Mouse (Mus musculus) heart, embryonic 12.5 days (tissue): ENCODE results near the gene Ncf2. TPM values are rescaled to one million over a fixed set of nuclear protein-coding genes. Genes with fewer than 3 reads are reported as not detected.
"Not testable (repeated sequence)": the region's sequence is repeated elsewhere in the genome, so short reads cannot be mapped to it uniquely, and the experiment has no call there.

Experiments
- ATAC-seq: fragments of 200-750 bp; cut with Nextera tagmentation; 2 replicates; pipeline ENCODE4 v1.8.0; 2017; ENCODE audit warnings: moderate TSS enrichment, moderate library complexity; ENCODE audit not compliant: insufficient number of reproducible peaks, low FRiP score
- H3K27ac ChIP-seq: fragments of 300-500 bp; sonication (generic); 2 replicates; pipeline ENCODE4 v1.5.1; 2016; ENCODE audit warnings: mild to moderate bottlenecking, moderate library complexity; ENCODE audit not compliant: poor library complexity, severe bottlenecking
- H3K27me3 ChIP-seq: fragments of 300-500 bp; sonication (generic); replicated peaks from 2 replicates; pipeline ENCODE4 v1.6.1; 2016; ENCODE audit warnings: mild to moderate bottlenecking, moderate library complexity
- H3K36me3 ChIP-seq: fragments of 300-500 bp; sonication (generic); 2 replicates; pipeline ENCODE4 v1.6.1; 2016; ENCODE audit warnings: mild to moderate bottlenecking, moderate library complexity
- H3K4me1 ChIP-seq: fragments of 300-500 bp; sonication (generic); replicated peaks from 2 replicates; pipeline ENCODE4 v1.6.1; 2016; ENCODE audit warnings: mild to moderate bottlenecking
- H3K4me2 ChIP-seq: fragments of 300-500 bp; sonication (generic); 2 replicates; pipeline ENCODE4 v1.6.1; 2016; ENCODE audit warnings: mild to moderate bottlenecking, moderate library complexity
- H3K4me3 ChIP-seq: fragments of 300-500 bp; sonication (generic); 2 replicates; pipeline ENCODE4 v1.5.1; 2016; ENCODE audit warnings: mild to moderate bottlenecking
- H3K9ac ChIP-seq: fragments of 300-500 bp; sonication (generic); 2 replicates; pipeline ENCODE4 v1.6.1; 2016; ENCODE audit warnings: mild to moderate bottlenecking, moderate library complexity
- H3K9me3 ChIP-seq: fragments of 300-500 bp; sonication (generic); replicated peaks from 2 replicates; pipeline ENCODE4 v1.6.1; 2016; ENCODE audit warnings: mild to moderate bottlenecking, moderate library complexity
- WGBS: fragments of 180-500 bp; shearing (Covaris S2); methylation state at CpG from one replicate; pipeline ENCODE4 v1.1.7; 2016; 5-methylcytosine and 5-hydroxymethylcytosine counted together
- polyA plus RNA-seq: library from polyadenylated mRNA; unstranded; fragments of >200 nt; fragmentation: Nextera tagmentation; extraction: Ambion mirVana; gene quantifications from 2 replicates; pipeline ENCODE4 v1.2.1, GENCODE M21; 2016

Gene Ncf2
- polyA plus RNA-seq = 3.4 and 4.4 TPM in 2 replicates

- Histone ChIP-seq H3K4me3 (no peak within 1 kb of the TSS), H3K9ac (0 out of 2 replicates have a peak within 1 kb of the TSS, but pooled peaks have one; percentile 28), H3K4me2 (no peak within 1 kb of the TSS), H3K27ac (peak within 1 kb of the TSS; percentile 65), H3K36me3 (no peaks in the 10 kb centered on the region), H3K9me3 (no peaks in the 10 kb centered on the region), H3K27me3 (no peaks in the 10 kb centered on the region), H3K4me1 (peaks cover 18% of the 10 kb centered on the region)
- WGBS = 8% methylated on average over 2 of the region's 2 CpGs
- peak; percentile 88 for ATAC-seq
Observed at GRCm38 (mm10) chr1:152799897-152800296, at the start of gene Ncf2. Gene Ncf2, plus strand, starts transcription at chr1:152800194.

GRCm38 (mm10) chr1:152750312-152750965 lies 49.6 kb upstream of the Ncf2 start, which contains the start of gene Apobec4:
Gene Apobec4, plus strand, starts transcription at chr1:152750551.
- Histone ChIP-seq H3K27ac (no peak within 1 kb of the TSS), H3K4me1 (peaks cover 8% of the 10 kb centered on the region), H3K9ac (no peak within 1 kb of the TSS), H3K27me3 (no peaks in the 10 kb centered on the region), H3K4me3 (no peak within 1 kb of the TSS), H3K4me2 (no peak within 1 kb of the TSS), H3K36me3 (no peaks in the 10 kb centered on the region), H3K9me3 (no peaks in the 10 kb centered on the region)
- WGBS = 70% methylated on average over 13 of the region's 13 CpGs
- no peak for ATAC-seq

GRCm38 (mm10) chr1:152761791-152762190 lies 38.2 kb upstream of the Ncf2 start:
- peaks cover 4% of the 10 kb centered on the region for H3K4me1 ChIP-seq

GRCm38 (mm10) chr1:152766032-152766772 lies 33.8 kb upstream of the Ncf2 start, which contains the start of the genes Rgl1 and Arpc5:
Gene Rgl1, minus strand, starts transcription at chr1:152766351.
Gene Arpc5, plus strand, starts transcription at chr1:152766542.
- Histone ChIP-seq H3K9me3 (no peaks in the 10 kb centered on the region), H3K36me3 (peaks cover 16% of the 10 kb centered on the region), H3K4me1 (peaks cover 7% of the 10 kb centered on the region), H3K4me3 (peak within 1 kb of the TSS; percentile 99), H3K4me2 (peak within 1 kb of the TSS; percentile 99), H3K27me3 (peaks cover 11% of the 10 kb centered on the region; the same call in 1 of the 2 replicates), H3K9ac (peak within 1 kb of the TSS; percentile 97), H3K27ac (peak within 1 kb of the TSS; percentile 93)
- under 1% methylated on average over 86 of the region's 86 CpGs for WGBS
- peak; percentile 98 for ATAC-seq

More at GRCm38 (mm10) chr1:152761791-152762190, 38.2 kb upstream of the Ncf2 start:
- Histone ChIP-seq H3K27ac (no peak overlapping the region), H3K36me3 (no peaks in the 10 kb centered on the region), H3K4me2 (no peak overlapping the region), H3K27me3 (peaks cover 11% of the 10 kb centered on the region; the same call in 1 of the 2 replicates), H3K9ac (no peak overlapping the region), H3K9me3 (no peaks in the 10 kb centered on the region), H3K4me3 (no peak overlapping the region)
- ATAC-seq = no peak
- WGBS = 73% methylated on average over 2 of the region's 2 CpGs

GRCm38 (mm10) chr1:152766804-152767748 lies 32.9 kb upstream of the Ncf2 start:
- Histone ChIP-seq H3K9ac (peak overlapping the region; percentile 97), H3K27me3 (peaks cover 11% of the 10 kb centered on the region; the same call in 1 of the 2 replicates), H3K9me3 (no peaks in the 10 kb centered on the region), H3K27ac (peak overlapping the region; percentile 93), H3K4me2 (peak overlapping the region; percentile 99), H3K4me1 (peaks cover 7% of the 10 kb centered on the region), H3K4me3 (peak overlapping the region; percentile 99), H3K36me3 (peaks cover 25% of the 10 kb centered on the region)
- under 1% methylated on average over 57 of the region's 60 CpGs for WGBS
- peak; percentile 68 for ATAC-seq

GRCm38 (mm10) chr1:152767749-152768488 lies 32.1 kb upstream of the Ncf2 start:
- Histone ChIP-seq H3K27ac (no peak overlapping the region), H3K4me1 (peaks cover 7% of the 10 kb centered on the region), H3K9me3 (no peaks in the 10 kb centered on the region), H3K4me3 (no peak overlapping the region), H3K36me3 (peaks cover 33% of the 10 kb centered on the region), H3K9ac (no peak overlapping the region), H3K4me2 (peak overlapping the region; percentile 46), H3K27me3 (peaks cover 11% of the 10 kb centered on the region; the same call in 1 of the 2 replicates)
- WGBS = 8% methylated on average over 5 of the region's 5 CpGs
- peak; percentile 34; the same call in 1 of the 2 replicates for ATAC-seq

GRCm38 (mm10) chr1:152771016-152771415 lies 29.0 kb upstream of the Ncf2 start:
- H3K36me3 ChIP-seq = peaks cover 61% of the 10 kb centered on the region
- no peak for ATAC-seq
- H3K27me3 ChIP-seq = no peaks in the 10 kb centered on the region
- no peak overlapping the region for H3K4me3 ChIP-seq
- H3K9ac ChIP-seq = no peak overlapping the region
- H3K4me2 ChIP-seq = no peak overlapping the region
- H3K4me1 ChIP-seq = 0 out of 2 replicates have a peak, but pooled peaks cover 3% of the 10 kb centered on the region
- WGBS = 88% methylated on average over 9 of the region's 9 CpGs
- H3K9me3 ChIP-seq = no peaks in the 10 kb centered on the region
- H3K27ac ChIP-seq = no peak overlapping the region

- 90% methylated on average over 3 of the region's 3 CpGs for WGBS
Observed at GRCm38 (mm10) chr1:152774601-152775000, 25.4 kb upstream of the Ncf2 start.

GRCm38 (mm10) chr1:152779071-152779737 lies 20.8 kb upstream of the Ncf2 start:
- H3K4me3 ChIP-seq = no peak overlapping the region
- H3K9me3 ChIP-seq = no peaks in the 10 kb centered on the region
- H3K9ac ChIP-seq = no peak overlapping the region
- WGBS = 23% methylated on average over 10 of the region's 10 CpGs
- peaks cover 6% of the 10 kb centered on the region; the same call in 1 of the 2 replicates for H3K4me1 ChIP-seq
- H3K4me2 ChIP-seq = peak overlapping the region; percentile 23
- H3K27ac ChIP-seq = no peak overlapping the region
- H3K27me3 ChIP-seq = no peaks in the 10 kb centered on the region
- ATAC-seq = peak; percentile 74; the same call in 1 of the 2 replicates
- H3K36me3 ChIP-seq = peaks cover 26% of the 10 kb centered on the region

More at GRCm38 (mm10) chr1:152774601-152775000, 25.4 kb upstream of the Ncf2 start:
- not testable (repeated sequence) for ATAC-seq, H3K9ac ChIP-seq, H3K27ac ChIP-seq, H3K4me1 ChIP-seq, H3K4me2 ChIP-seq, H3K27me3 ChIP-seq, H3K9me3 ChIP-seq, H3K4me3 ChIP-seq
- peaks cover 65% of the 10 kb centered on the region for H3K36me3 ChIP-seq
